Mouse (Mus musculus) adrenal gland, adult 10 weeks (tissue): Measurements from ENCODE around the gene Mta1. TPM values are rescaled to one million over a fixed set of nuclear protein-coding genes. Genes with fewer than 3 reads are reported as not detected.

Source experiments
- polyA plus RNA-seq: library from polyadenylated mRNA; stranded (reverse); fragments of 350-450 nt; fragmentation: Illumina TruSeq; extraction: RNeasy Lipid Tissue Mini Kit (QIAGEN cat#74804); gene quantifications from one replicate; pipeline ENCODE4 v1.2.3, GENCODE M21; 2014; ENCODE audit warnings: low read depth, low replicate concordance

Mta1 gene
- 21.4 TPM for polyA plus RNA-seq

DNA sequence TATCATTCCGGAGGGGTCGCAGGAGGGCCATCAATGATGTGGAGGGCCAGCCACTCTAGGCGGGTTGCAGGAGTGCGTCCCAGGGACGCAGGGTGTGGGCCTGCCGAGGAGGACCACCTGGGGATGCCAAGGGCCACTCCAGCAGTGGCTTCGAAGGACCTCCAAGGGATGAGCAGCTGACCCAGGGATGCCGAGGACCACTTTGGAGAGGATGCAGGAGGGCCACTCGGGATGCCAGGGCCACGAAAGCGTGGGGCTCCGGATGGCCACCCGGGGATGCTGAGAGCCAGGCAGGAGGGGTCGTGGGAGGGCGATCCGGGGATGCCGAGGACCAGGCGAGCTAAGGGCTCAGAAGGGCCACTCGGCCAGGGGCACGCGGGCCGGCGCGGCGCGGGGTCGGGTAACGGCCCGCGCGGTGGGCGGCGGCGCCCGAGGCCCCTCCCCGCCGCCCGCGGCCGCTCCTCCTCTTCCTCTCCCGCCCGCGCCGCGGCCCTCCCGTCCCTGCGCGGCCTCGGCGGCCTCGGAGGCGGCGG, at the start of gene Mta1:
Mta1 (plus strand) TSS at position 530 of the 533 bp plus-strand sequence.

DNA sequence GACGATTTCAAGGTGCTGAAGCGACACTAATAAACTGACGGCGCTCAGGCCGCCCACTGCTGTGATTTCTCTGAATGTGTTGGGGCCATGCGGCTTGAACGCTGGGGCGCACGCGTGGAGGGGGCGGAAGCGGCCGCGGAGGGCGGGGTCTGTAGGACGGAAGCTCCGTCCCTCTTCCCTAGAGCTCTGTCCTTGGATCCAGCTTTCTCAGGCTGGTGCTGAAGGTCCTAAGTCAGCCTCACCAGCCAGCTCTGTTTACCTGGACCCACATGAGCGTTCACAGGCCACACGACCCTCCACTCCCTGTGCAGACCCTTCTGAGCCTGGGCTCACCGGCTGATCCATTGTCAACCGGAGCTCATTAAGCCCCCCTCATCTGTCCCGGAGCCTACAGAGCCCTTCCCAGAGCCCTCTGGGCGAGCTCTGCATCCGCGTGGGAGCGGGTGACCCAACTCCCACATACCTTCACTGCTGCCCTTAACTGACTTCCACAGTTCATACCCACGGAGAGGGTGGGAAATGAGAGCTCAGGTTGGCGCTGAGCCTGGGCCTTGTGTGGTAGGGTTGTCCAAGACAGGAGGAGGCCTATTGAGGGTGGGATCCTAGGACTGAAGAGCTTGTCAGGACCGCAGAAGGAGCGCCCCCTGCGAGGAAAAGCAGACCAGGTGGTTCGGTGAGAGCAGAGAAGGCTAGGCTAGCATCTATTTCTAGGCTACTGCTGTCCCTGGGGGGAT, 23.6 kb upstream of the Mta1 start, which contains the start of gene Tex22:
Tex22 (plus strand) TSS at position 174 of the 734 bp plus-strand sequence.

DNA sequence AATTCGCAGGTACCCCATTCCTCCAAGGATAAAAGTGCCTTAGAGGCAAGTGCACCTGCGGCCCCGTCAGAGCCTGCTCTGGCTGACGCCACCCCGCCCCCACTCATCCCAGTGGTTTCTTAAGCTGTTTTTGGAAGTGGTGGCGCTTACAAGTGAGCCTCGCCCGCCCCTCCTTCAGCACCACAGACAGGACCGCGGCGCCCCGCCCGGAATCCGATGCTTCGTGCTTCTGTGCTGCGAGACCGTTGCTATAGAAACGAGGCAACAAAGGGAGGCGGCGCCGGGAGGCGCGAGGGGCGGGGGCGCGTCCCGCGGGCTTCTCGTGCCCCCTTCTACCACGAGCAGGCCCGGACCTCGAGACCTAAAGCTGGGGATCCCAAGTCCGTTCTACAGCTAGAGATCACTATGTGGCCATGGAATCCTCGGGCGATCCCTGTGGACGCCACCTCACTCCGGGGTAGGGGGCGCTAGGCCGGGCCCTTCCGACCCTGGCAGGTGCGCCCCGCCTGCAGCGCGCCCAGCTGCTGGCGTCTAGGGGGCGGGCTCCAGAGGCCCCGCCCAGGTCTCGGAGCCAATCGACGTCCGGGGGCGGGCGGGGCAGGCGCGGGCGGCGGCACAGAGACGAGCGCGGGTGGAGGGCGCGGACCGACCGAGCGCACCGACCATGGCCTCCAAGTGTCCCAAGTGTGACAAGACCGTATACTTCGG, 42.0 kb downstream of the Mta1 start, which contains the start of gene Crip2:
Crip2 (plus strand) TSS at position 329 of the 708 bp plus-strand sequence.

DNA sequence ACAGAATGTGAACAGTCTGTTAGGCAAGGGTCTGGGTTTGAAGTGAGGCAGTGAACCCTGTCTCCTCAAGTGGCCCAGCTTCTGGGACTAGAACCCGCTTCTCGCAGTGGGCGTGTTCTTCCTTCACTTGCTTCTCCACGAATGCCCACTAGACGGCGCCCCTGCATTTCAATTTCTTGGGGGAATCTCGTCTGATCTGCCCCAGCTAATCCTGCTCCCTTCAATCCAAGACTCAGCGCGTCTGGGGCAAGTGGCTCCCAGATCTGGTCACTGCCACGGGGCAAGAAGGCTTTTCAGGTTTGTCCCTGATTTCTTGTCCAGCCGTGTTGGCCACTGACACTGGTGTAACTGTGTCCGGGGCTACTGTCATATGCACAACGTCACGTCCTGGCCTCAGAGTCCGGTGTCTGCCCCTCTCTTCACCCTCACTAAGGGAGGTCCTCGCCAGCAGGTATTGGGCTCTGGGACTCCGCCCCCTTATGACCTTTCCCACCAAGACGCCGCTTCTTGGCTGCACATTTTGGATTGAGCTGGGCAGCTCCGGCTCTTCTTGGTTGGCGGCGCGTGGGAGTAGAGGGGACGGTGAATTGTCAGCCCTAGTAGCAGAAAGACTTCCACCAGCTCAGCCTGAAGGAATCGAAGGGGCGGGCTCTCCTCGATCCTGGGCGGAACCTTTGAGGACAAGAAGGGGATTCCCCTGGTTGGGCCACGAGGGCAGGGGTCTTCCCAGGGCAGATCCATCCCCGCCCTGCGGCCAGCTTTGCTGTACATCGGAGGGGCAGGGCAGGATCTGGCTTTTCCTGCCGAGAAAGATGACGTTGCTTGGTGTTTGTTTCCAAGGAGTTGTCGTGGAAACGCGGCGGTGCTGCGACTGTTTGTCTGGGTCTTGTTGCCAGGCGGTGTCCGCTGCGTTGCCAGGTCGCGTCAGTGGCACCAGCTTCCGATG, 48.3 kb downstream of the Mta1 start, which contains the start of gene Crip1:
Crip1 (plus strand) TSS at position 205 of the 946 bp plus-strand sequence.

DNA sequence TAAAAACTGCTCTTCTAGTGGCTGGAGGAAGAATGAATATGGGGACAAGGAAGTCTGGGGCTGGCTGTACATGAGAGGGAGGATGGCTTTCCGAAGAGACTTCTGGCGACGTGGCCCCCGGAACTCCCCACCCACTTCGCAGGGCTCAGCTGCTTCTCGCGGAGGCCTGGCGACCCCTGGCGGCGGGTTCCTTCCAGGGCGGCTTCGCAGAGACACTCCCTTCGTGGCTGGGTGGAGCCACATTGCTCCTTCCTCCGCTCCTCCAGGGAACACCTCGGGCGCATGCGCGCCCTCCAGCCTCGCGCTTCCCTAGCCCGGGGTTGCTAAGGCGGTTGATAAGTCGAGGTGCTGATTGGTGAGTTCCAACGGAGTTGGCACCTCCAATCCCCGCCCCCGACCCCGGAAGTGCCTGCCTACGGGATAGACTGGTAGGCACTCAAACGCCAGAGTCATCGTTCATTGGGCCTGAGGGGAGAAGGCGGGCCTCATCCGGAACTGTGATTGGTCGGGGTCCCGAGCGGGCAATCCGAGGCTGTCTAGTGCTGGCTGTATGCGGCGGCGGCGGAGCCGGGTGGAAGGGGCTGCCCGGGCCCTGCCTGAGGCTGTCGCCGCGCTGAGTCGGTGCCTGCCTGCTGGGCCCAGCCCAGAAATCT, 57.9 kb downstream of the Mta1 start, which contains the start of gene Tedc1:
Tedc1 (plus strand) TSS at position 535 of the 653 bp plus-strand sequence.

DNA sequence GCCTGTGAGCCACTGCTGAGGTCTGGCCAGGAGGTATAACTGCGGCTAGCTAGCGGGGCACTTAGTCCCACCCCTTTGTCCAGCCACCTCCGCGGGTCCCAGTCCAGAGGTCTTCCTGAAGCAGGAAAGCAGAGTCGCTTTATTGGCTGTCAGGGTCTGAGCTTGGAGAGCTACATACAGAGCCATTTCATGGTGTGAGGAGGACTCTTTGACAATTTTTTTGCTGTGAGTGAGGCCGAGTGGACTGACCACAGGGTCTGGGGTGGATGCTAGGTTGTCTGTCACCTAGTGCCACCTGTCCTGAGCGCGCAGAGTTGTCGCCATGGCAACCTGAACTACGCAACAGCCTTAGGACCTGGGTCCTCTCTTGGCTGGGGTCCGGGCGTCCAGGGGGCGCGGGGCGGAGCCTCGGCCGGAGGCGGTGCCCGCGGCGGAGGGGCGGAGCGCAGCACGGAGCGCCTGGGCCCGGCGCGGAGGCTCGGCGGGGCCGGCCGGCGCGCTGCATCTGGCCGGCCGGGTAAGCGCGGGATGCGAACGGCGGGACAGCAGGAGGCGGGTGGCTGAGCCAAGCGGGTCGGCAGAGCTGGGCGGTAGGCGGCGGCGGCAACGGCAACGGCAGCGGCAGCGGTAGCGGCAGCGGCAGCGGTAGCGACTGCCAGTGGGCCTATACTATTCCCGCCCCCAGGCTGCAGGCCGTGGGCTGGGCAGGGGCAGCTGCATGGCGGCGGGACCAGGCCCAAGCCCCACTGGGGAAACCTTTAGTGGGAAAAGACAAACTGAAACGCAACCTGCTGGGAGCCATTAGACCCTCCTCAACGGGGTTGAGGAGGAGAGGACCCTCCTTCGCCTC, 87.6 kb downstream of the Mta1 start, which contains the start of gene Tmem121:
Tmem121 (plus strand) TSS at position 489 of the 850 bp plus-strand sequence.

Other genes starting within 250 kb of the Mta1 start
- not detected for gene Gpr132, start 230.1 kb upstream of the Mta1 start, polyA plus RNA-seq
- gene Jag2, start 168.5 kb upstream of the Mta1 start, polyA plus RNA-seq, result 0.12 TPM
- 0.93 TPM for gene Nudt14, start 156.2 kb upstream of the Mta1 start, polyA plus RNA-seq
- gene Btbd6, start 121.8 kb upstream of the Mta1 start, polyA plus RNA-seq, result 1.1 TPM
- gene Brf1, start 97.6 kb upstream of the Mta1 start, polyA plus RNA-seq, result 20.1 TPM
- gene Pacs2, start 83.8 kb upstream of the Mta1 start, polyA plus RNA-seq, result 7.3 TPM
- not detected for gene Tex22, start 23.8 kb upstream of the Mta1 start, polyA plus RNA-seq
- 0.58 TPM for gene Crip2, start 42.0 kb downstream of the Mta1 start, polyA plus RNA-seq
- gene Crip1, start 48.0 kb downstream of the Mta1 start, polyA plus RNA-seq, result 0.82 TPM
- gene Tedc1, start 58.1 kb downstream of the Mta1 start, polyA plus RNA-seq, result not detected
- gene Tmem121, start 87.7 kb downstream of the Mta1 start, polyA plus RNA-seq, result not detected